Mouse (Mus musculus): ENCODE measurements around the gene Pacs2. TPM values are rescaled to one million over a fixed set of nuclear protein-coding genes. Genes with fewer than 3 reads are reported as not detected.
A peak's percentile ranks its signal among the peaks of the same experiment; 100 is the strongest.

The Pacs2 gene
- polyA plus RNA-seq (2015; fragmentation: Nextera tagmentation; extraction: Ambion mirVana): 17.4 and 20.9 TPM in 2 replicates

- 3% methylated on average over 45 of the region's 85 CpGs for WGBS
- ATAC-seq: peak; percentile 94
- Histone ChIP-seq H3K27ac (peak within 1 kb of the TSS; percentile 89), H3K4me2 (peak within 1 kb of the TSS; percentile 93), H3K9ac (peak within 1 kb of the TSS; percentile 97), H3K27me3 (no peaks in the 10 kb centered on the region), H3K9me3 (replicated peaks) (no peaks in the 10 kb centered on the region), H3K36me3 (ENCODE audit: poor library complexity, severe bottlenecking) (0 out of 2 replicates have a peak, but pooled peaks cover 3% of the 10 kb centered on the region), H3K4me3 (peak within 1 kb of the TSS; percentile 87), H3K4me1 (peaks cover 43% of the 10 kb centered on the region)
Observed at GRCm38 (mm10) chr12:113013604-113014558, at the start of gene Pacs2. Pacs2 (plus strand) TSS chr12:113014508.

DNA sequence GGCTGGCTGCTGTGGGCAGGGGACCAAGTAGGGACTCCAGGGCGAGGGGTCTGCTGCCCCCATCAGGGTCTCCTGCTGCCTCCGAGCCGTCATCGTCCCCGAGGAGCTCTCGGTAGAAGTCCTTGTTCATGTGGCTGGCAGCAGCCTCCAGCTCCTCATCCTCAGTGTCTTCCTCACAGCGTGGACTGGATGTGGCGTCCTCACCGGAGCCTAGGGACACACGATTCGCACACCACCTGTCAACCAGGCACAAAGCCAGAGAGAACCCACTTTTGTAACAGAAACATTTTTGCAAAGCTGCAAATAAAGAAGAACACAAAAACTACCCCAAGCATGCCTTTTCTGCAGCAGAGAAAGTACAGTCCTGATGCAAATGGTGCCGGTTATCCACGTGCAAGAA lies 48.5 kb upstream of the Pacs2 start:
- H3K4me2 ChIP-seq: no peak overlapping the region
- H3K9ac ChIP-seq: no peak overlapping the region
- no peaks in the 10 kb centered on the region for H3K9me3 ChIP-seq (replicated peaks)
- no peak for ATAC-seq
- no peak overlapping the region for H3K27ac ChIP-seq
- H3K36me3 ChIP-seq (ENCODE audit: poor library complexity, severe bottlenecking): peaks cover 100% of the 10 kb centered on the region
- WGBS: 90% methylated on average over 13 of the region's 13 CpGs
- no peak overlapping the region for H3K4me3 ChIP-seq
- H3K27me3 ChIP-seq: no peaks in the 10 kb centered on the region
- no peaks in the 10 kb centered on the region for H3K4me1 ChIP-seq

DNA sequence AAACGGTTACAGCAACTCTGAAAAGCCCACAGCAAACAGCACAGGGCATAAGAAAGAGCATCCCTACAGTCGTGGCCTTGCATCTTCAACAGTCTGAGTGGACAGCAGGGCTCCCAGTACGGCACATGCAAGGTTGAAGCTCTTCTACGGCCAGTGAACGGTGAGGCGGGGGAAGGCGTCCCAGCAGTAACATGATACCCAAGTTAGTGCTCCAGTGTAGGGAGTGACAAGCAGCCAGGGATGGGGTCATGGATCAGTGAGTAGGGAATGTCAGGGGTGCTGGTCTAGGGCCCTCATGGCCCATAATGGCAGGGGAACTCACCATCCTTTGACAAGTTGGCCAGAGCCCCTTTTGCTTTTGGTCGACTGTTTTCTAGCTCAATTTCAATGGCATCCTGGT lies 45.4 kb upstream of the Pacs2 start:
- no peaks in the 10 kb centered on the region for H3K4me1 ChIP-seq
- no peaks in the 10 kb centered on the region for H3K27me3 ChIP-seq
- 82% methylated on average over 8 of the region's 8 CpGs for WGBS
- H3K4me2 ChIP-seq: no peak overlapping the region
- H3K4me3 ChIP-seq: no peak overlapping the region
- H3K9ac ChIP-seq: no peak overlapping the region
- H3K9me3 ChIP-seq (replicated peaks): no peaks in the 10 kb centered on the region
- H3K27ac ChIP-seq: no peak overlapping the region
- H3K36me3 ChIP-seq (ENCODE audit: poor library complexity, severe bottlenecking): peaks cover 100% of the 10 kb centered on the region
- ATAC-seq: no peak

GRCm38 (mm10) chr12:112969616-112970015 lies 44.7 kb upstream of the Pacs2 start:
- no peak overlapping the region for H3K9ac ChIP-seq
- ATAC-seq: no peak
- no peak overlapping the region for H3K4me3 ChIP-seq
- no peaks in the 10 kb centered on the region for H3K9me3 ChIP-seq (replicated peaks)
- WGBS: 96% methylated on average over 6 of the region's 6 CpGs
- no peaks in the 10 kb centered on the region for H3K27me3 ChIP-seq
- peaks cover 96% of the 10 kb centered on the region for H3K36me3 ChIP-seq (ENCODE audit: poor library complexity, severe bottlenecking)
- H3K4me2 ChIP-seq: no peak overlapping the region
- no peak overlapping the region for H3K27ac ChIP-seq
- no peaks in the 10 kb centered on the region for H3K4me1 ChIP-seq

- no peak for ATAC-seq
- no peak overlapping the region for H3K4me3 ChIP-seq
- no peaks in the 10 kb centered on the region for H3K27me3 ChIP-seq
- no peak overlapping the region for H3K9ac ChIP-seq
- WGBS: 89% methylated on average over 9 of the region's 9 CpGs
- H3K9me3 ChIP-seq (replicated peaks): no peaks in the 10 kb centered on the region
- H3K27ac ChIP-seq: no peak overlapping the region
- H3K4me2 ChIP-seq: no peak overlapping the region
- H3K36me3 ChIP-seq (ENCODE audit: poor library complexity, severe bottlenecking): peaks cover 69% of the 10 kb centered on the region
- H3K4me1 ChIP-seq: peaks cover 20% of the 10 kb centered on the region
Observed at GRCm38 (mm10) chr12:112974736-112975135, 39.6 kb upstream of the Pacs2 start.

DNA sequence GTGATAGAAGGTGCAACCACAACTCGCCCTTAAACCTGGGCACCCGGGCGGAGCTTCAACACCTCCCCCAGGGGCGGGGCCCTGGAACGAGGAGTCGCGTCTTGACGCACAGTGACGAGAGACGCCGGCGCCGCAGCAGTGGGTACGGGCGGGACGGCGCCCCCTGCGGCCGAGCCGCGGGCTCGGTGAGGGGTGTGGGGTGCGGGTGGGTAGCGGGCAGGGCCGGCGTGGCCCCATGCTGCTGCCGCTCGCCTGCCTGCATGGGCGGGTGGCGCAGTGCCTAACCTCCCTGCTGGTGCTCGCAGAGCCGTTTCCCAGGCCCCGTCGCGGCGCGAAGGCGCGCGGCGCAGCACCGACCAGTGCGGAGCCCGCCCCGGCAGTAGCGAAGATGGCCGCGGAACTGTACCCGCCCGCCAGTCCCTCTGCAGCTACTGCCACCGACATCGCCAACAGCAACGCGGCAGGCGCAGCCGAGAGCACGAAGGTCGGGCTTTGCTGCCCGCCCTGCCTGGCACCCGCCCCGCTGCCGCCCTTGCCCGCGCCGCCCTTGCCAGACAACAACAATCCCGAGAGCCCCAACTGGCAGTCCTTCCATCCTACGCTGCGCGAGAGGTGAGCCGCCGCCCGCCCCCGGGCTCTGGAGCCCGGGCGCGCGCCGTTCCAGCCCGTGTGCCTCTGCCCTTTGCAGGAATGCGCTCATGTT lies 37.8 kb upstream of the Pacs2 start, which contains the start of gene Btbd6:
Gene Btbd6 (plus strand): TSS at position 112 of the 703 bp plus-strand sequence.
- Histone ChIP-seq H3K27me3 (no peaks in the 10 kb centered on the region), H3K27ac (peak within 1 kb of the TSS; percentile 91), H3K4me1 (peaks cover 20% of the 10 kb centered on the region), H3K4me2 (peak within 1 kb of the TSS; percentile 88), H3K9me3 (replicated peaks) (no peaks in the 10 kb centered on the region), H3K9ac (peak within 1 kb of the TSS; percentile 88), H3K4me3 (peak within 1 kb of the TSS; percentile 67), H3K36me3 (ENCODE audit: poor library complexity, severe bottlenecking) (peaks cover 69% of the 10 kb centered on the region)
- WGBS: 1% methylated on average over 78 of the region's 80 CpGs
- ATAC-seq: peak; percentile 97

- Histone ChIP-seq H3K27ac (peak overlapping the region; percentile 91), H3K4me2 (peak overlapping the region; percentile 88), H3K36me3 (ENCODE audit: poor library complexity, severe bottlenecking) (peaks cover 69% of the 10 kb centered on the region), H3K27me3 (no peaks in the 10 kb centered on the region), H3K9me3 (replicated peaks) (no peaks in the 10 kb centered on the region), H3K4me3 (peak overlapping the region; percentile 67), H3K4me1 (peaks cover 26% of the 10 kb centered on the region), H3K9ac (peak overlapping the region; percentile 88)
- WGBS: 47% methylated on average over 12 of the region's 12 CpGs
- no peak for ATAC-seq
Observed at GRCm38 (mm10) chr12:112977156-112977555, 37.2 kb upstream of the Pacs2 start.

DNA sequence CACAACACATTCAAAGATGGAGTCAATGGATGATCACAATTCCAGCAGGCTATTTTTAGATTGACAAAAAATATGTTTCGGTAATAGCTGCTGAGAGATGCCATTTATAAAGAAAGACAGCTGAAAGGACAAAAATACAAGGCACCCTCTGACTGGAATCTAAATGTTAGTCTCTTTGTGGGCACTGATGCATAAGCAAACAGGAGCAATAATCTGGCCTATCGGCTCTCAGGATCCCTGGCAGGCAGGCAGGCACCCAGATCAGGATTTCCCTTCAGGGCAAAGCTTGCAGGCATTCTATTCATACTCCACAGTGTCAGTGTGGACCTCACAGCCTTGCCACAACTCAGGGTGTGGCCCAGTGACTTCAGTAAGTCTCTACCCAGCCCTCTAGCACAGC lies 32.3 kb upstream of the Pacs2 start:
- no peaks in the 10 kb centered on the region for H3K27me3 ChIP-seq
- H3K9ac ChIP-seq: no peak overlapping the region
- H3K4me2 ChIP-seq: no peak overlapping the region
- H3K9me3 ChIP-seq (replicated peaks): no peaks in the 10 kb centered on the region
- peak overlapping the region; percentile 14; the same call in 1 of the 2 replicates for H3K27ac ChIP-seq
- WGBS: 56% methylated on average over 2 of the region's 2 CpGs
- peaks cover 90% of the 10 kb centered on the region for H3K36me3 ChIP-seq (ENCODE audit: poor library complexity, severe bottlenecking)
- ATAC-seq: no peak
- no peak overlapping the region for H3K4me3 ChIP-seq
- peaks cover 19% of the 10 kb centered on the region for H3K4me1 ChIP-seq

- Histone ChIP-seq H3K27me3 (no peaks in the 10 kb centered on the region), H3K4me1 (peaks cover 10% of the 10 kb centered on the region), H3K9ac (no peak overlapping the region), H3K4me2 (no peak overlapping the region), H3K27ac (no peak overlapping the region), H3K4me3 (no peak overlapping the region), H3K36me3 (ENCODE audit: poor library complexity, severe bottlenecking) (peaks cover 72% of the 10 kb centered on the region), H3K9me3 (replicated peaks) (no peaks in the 10 kb centered on the region)
- WGBS: 95% methylated on average over 6 of the region's 6 CpGs
- no peak for ATAC-seq
Observed at GRCm38 (mm10) chr12:112985346-112985745, 29.0 kb upstream of the Pacs2 start.

GRCm38 (mm10) chr12:112987877-112988276 lies 26.4 kb upstream of the Pacs2 start:
- H3K4me3 ChIP-seq: no peak overlapping the region
- no peaks in the 10 kb centered on the region for H3K27me3 ChIP-seq
- no peak for ATAC-seq
- WGBS: 78% methylated on average over 6 of the region's 6 CpGs
- H3K4me1 ChIP-seq: no peaks in the 10 kb centered on the region; the same call in 1 of the 2 replicates
- H3K4me2 ChIP-seq: no peak overlapping the region
- no peaks in the 10 kb centered on the region for H3K9me3 ChIP-seq (replicated peaks)
- H3K36me3 ChIP-seq (ENCODE audit: poor library complexity, severe bottlenecking): peaks cover 67% of the 10 kb centered on the region
- H3K27ac ChIP-seq: no peak overlapping the region
- no peak overlapping the region for H3K9ac ChIP-seq

DNA sequence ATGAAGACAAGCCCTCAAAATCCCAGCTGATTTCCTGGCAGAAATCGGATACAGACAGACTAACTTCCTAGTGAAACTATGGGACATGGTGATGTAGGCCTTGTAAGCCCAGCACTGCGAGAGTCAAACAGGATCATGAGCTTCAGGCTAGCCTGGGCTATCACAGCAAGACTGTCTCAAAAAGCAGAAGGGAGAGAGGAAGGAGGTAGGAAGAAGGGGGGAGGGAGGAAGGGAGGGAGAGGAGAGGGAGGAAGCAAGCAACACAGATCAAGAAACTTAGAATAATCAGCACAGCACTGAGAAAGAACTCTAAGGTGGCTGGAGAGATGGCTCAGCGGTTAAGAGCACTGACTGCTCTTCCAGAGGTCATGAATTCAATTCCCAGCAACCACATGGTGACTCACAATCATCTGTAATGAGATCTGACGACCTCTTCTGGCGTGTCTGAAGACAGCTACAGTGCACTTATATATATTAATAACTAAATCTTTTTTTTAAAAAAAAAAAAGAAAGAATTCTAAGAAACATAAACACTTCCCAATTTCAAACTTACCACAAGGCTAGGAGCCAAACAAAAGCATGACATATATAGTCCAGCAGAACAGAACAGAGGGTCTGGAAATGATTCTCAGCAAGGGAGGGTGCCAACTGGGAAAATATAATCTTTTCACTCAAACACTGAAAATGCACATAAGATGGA lies 23.5 kb upstream of the Pacs2 start:
- H3K36me3 ChIP-seq (ENCODE audit: poor library complexity, severe bottlenecking): peaks cover 52% of the 10 kb centered on the region
- H3K4me1 ChIP-seq: no peaks in the 10 kb centered on the region; the same call in 1 of the 2 replicates
- no peak for ATAC-seq
- H3K27ac ChIP-seq: no peak overlapping the region
- WGBS: 92% methylated on average over 5 of the region's 5 CpGs
- no peak overlapping the region for H3K9ac ChIP-seq
- H3K4me2 ChIP-seq: no peak overlapping the region
- no peaks in the 10 kb centered on the region for H3K27me3 ChIP-seq
- H3K9me3 ChIP-seq (replicated peaks): no peaks in the 10 kb centered on the region
- H3K4me3 ChIP-seq: no peak overlapping the region
